Mouse (Mus musculus) skeletal muscle tissue, adult 2 months (tissue): ENCODE data around the gene Sult6b2.

Experiments
- DNase-seq: peaks from one replicate; pipeline ENCODE4 v3.0.0-alpha.2; 2012; ENCODE audit warnings: low read depth, low spot score

Gene Sult6b2

GRCm38 (mm10) chr6:142779045-142779811 is 25.1 kb downstream of the Sult6b2 start:
- DNase-seq: no peak

DNA sequence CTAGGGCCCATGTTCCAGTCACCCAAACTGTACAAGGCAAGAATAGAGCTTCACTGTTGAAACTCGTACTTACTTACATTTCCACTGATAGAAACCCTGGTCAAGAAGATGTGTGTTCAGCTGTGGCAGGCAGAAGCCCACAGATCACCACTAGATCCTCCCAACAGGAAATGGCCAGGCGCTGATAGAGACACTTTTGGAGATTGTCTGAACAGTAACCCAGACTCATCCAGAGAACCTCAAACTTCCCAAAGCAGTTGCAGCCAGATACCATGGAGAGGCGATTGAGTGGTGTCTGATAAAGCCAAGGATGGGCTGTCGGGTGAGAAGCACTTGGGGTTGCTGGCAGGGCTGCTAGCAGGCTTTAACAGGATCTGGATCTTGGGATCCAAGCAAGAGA is 27.4 kb downstream of the Sult6b2 start:
- DNase-seq: no peak

DNA sequence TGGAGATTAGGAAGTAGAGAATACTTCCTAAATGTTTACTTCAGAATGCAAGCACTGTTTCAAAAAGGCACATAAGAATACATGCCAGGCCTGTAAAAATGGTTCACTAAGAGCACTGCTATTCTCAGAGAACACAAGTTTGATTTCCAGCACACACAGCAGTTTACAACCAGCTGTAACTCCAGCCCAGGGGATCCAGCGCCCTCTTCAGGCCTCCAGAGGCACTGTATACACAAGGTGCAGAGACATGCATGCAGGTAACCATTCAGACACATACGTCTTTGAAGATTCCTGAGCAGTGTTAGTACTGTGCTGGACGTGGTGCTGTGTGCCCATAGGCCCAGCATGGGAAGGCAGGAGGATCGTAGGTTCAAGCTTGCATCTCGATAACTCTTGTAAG is 30.7 kb downstream of the Sult6b2 start:
- no peak for DNase-seq

DNA sequence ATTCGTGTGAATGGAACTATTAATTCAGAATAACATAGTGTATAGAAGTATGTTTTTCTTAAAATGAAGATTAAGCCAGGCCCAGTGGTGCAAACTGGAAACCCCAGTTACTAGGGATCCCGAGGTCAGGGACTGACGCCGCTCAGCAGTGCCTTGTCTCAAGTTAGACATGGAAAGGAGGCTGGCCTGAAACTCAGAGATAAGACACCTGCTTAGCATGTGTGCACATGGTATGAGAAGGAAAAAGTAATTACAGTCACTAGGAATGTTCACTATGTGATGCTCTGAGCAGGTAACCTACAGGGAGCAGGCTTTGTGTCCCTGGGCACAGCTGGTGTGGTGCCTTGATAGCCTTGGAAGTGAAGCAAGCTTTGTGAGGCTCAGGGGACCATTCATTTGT is 32.7 kb downstream of the Sult6b2 start:
- no peak for DNase-seq

DNA sequence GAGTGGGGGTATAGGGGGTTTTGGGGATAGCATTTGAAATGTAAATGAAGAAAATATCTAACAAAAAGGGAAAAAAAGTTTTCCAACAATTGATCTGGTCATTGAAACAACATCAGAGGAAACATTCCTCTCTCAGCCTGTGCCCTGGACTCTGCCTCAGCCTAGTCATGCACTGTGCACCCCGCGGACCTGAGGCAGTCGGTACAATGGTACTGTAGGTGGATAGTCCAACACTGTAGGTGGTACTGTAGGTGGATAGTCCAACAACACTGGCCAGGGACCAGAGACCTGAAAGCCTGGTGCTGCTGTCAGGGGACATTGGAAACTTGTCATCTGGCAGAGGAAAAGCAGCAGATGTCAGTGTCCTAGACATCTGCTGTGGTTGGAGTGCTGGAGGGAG is 34.4 kb downstream of the Sult6b2 start:
- no peak for DNase-seq

- no peak for DNase-seq
Observed at GRCm38 (mm10) chr6:142767305-142767704, 37.0 kb downstream of the Sult6b2 start.

DNA sequence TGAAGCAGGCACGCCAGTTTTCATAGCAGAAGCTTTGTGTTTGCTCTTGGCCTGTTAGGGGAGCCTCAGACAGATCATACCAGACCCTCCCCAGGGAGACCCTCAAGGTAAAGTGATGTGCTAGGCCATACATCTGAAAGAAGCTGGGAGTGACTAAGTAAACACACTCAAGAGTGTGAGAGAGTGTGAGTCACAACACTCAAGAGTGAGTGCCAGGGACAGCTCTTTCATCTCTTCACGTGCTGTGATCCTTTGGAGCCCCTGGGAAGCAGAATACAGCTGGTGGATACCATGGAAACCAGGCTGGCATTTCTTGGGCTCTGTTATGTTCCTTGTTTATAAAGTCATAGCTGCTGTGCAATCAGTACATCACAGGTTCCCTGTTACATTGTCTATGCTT is 39.4 kb downstream of the Sult6b2 start:
- no peak for DNase-seq

DNA sequence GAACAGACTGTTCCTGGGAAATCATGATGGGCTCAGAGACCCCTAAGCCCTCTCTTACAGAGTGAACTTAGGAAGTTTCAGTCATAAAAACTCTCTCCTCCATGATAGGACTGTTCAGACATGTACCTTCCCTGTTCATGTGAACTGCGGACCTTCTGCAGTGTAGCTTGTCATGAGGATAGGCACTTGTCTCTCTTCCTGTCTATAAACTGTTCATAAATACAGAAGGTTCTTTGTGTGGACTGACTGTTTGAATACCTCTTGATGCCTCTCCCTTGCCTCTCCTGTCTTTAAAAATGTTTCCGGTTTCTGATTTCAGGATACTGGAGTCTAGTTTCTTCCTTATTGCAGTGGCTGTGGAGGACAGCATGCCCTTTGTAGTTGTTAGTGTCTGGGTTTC is 44.7 kb downstream of the Sult6b2 start:
- DNase-seq: no peak

- no peak for DNase-seq
Observed at GRCm38 (mm10) chr6:142758562-142758961, 45.7 kb downstream of the Sult6b2 start.

GRCm38 (mm10) chr6:142757976-142758375 is 46.3 kb downstream of the Sult6b2 start:
- DNase-seq: no peak

DNA sequence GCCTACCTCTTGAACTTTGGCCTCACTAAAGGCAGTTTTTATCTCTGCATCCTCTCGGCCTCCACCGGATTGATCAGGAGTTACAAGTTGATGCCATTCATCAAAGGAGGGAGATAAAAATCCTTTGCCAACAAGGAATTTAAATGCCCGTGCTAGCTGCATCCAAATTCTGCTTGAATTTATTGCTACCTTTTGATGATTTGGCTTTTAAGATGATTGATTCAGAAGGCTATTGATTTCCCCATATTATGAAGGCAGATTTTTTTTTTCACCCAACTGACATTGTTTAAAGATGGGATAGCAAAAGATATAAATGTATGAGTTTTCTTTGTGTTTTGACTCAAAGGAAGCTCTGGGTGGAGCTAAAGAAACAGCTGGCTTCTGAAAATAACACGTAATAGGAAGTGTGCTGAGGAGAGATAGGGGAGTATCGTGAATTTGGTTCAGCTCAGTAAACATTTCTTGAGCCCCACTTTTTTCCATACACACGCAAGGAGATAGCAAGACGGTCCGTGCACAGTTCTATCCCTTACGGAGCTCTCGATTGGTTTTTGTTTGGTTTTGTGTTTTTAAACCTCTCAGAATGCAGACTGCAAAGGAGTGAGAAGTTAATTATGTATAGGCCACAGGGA is 46.9 kb downstream of the Sult6b2 start:
- DNase-seq: no peak

DNA sequence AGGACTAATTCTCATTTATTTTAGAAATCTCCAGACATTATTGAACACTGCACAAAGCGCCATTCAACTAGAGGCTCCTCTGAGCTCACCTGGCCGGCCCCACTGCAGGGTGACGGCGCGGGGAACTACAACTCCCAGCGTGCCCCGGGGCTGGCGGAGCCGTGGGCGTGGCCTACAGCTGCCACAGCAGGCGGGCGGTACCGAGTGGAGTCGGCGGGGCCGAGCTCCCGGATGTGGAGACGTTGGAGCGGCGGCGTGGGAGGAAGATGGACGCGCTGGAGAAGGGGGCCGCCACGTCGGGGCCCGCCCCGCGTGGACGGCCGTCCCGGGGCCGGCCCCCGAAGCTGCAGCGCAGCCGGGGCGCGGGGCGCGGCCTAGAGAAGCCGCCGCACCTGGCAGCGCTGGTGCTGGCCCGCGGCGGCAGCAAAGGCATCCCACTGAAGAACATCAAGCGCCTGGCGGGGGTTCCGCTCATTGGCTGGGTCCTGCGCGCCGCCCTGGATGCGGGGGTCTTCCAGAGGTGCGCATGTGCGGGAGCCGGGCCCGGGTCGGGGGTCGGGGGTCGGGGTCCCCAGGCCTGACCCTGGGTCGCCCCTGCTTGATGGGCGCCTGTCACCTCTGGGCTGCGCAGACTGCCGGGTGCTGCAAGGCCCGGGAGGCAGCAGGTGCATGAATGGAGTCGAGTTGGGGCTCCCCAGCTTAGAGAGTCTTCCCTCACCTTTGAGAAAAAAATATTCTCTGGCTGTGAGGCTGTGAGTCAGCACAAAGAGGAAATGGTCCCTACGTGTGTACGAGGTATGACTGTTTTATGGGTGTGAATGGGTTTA is 47.6 kb downstream of the Sult6b2 start, which contains the start of gene Cmas:
Cmas (plus strand) TSS at position 180 of the 827 bp plus-strand sequence.
- peak; percentile 67 for DNase-seq

GRCm38 (mm10) chr6:142752331-142753246 is 51.7 kb downstream of the Sult6b2 start:
- no peak for DNase-seq

- no peak for DNase-seq
Observed at GRCm38 (mm10) chr6:142751365-142751764, 52.9 kb downstream of the Sult6b2 start.

GRCm38 (mm10) chr6:142748057-142748708 is 56.1 kb downstream of the Sult6b2 start:
- DNase-seq: no peak

- DNase-seq: no peak
Observed at GRCm38 (mm10) chr6:142747165-142747564, 57.1 kb downstream of the Sult6b2 start.

GRCm38 (mm10) chr6:142746765-142747164 is 57.5 kb downstream of the Sult6b2 start:
- no peak for DNase-seq

GRCm38 (mm10) chr6:142745484-142745883 is 58.8 kb downstream of the Sult6b2 start:
- DNase-seq: no peak

GRCm38 (mm10) chr6:142743193-142743592 is 61.1 kb downstream of the Sult6b2 start:
- no peak for DNase-seq

DNA sequence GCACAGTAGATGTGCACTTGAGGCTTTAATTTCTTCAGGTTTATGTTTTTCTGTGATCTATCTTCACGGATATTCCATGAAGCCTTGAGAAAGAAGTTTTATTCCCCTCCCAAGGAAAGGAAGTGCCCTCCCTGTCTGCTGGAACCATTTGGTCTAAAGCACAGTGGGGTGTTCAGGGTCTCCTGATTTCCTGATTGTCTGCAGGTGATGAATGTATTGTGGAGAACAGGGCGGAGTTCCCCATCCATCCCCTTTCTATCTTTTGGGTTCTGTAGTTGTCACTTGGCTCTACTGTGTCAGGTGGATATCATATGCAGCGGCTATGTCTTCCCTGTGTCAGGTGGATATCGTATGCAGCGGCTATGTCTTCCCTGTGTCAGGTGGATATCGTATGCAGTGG is 62.5 kb downstream of the Sult6b2 start:
- DNase-seq: no peak

- no peak for DNase-seq
Observed at GRCm38 (mm10) chr6:142738637-142739036, 65.7 kb downstream of the Sult6b2 start.
